Mouse (Mus musculus): Measurements from ENCODE around the gene Lin7a.

GRCm38 (mm10) chr10:107234421-107235400 lies 36.8 kb upstream of the Lin7a start:
- TF ChIP-seq MYOD1 (IDR thresholded peaks at IDR 0.05; ENCODE audit: control insufficient read depth, insufficient read length, low read depth) (no peak), MYOG (IDR thresholded peaks at IDR 0.05; ENCODE audit: control insufficient read depth, extremely low read depth, insufficient read length) (no peak), CTCF (IDR thresholded peaks at IDR 0.05; ENCODE audit: control insufficient read depth, insufficient read depth, insufficient read length) (no peak)

Measured in C2C12 (cell line).